Mouse (Mus musculus) bone marrow macrophage, adult 2 months (primary cell): ENCODE data around the gene Aunip. TPM values are rescaled to one million over a fixed set of nuclear protein-coding genes. Genes with fewer than 3 reads are reported as not detected.
"Not testable (repeated sequence)": the region's sequence is repeated elsewhere in the genome, so short reads cannot be mapped to it uniquely, and the experiment has no call there.

Source experiments
- H3K27ac ChIP-seq: 2 replicates; pipeline ENCODE4 v1.5.1; 2012; ENCODE audit warnings: low read depth, low read length; ENCODE audit not compliant: insufficient read depth
- H3K4me1 ChIP-seq: 2 replicates; pipeline ENCODE4 v1.6.1; 2012; ENCODE audit warnings: low read length; ENCODE audit not compliant: control insufficient read depth, insufficient read depth
- H3K4me3 ChIP-seq: 2 replicates; pipeline ENCODE4 v1.5.1; 2012; ENCODE audit warnings: mild to moderate bottlenecking, low read length, moderate library complexity; ENCODE audit not compliant: insufficient read depth
- CTCF ChIP-seq: IDR thresholded peaks from 2 replicates; pipeline ENCODE4 v1.5.1; 2012; ENCODE audit warnings: low read depth, mild to moderate bottlenecking, low read length, moderate library complexity
- POLR2A ChIP-seq: IDR thresholded peaks from 2 replicates; pipeline ENCODE4 v1.6.1; 2012; ENCODE audit warnings: mild to moderate bottlenecking, low read depth, low read length, borderline replicate concordance
- polyA plus RNA-seq: library from polyadenylated mRNA; stranded (reverse); fragments of >200 nt; gene quantifications from 2 replicates; pipeline ENCODE4 v1.2.4, GENCODE M21; 2012; ENCODE audit not compliant: missing spikeins, insufficient read depth, insufficient read length

Aunip gene
- polyA plus RNA-seq, 1 experiment: 4.0 TPM

- Histone ChIP-seq H3K4me3 (no peak overlapping the region), H3K27ac (no peak overlapping the region), H3K4me1 (no peaks in the 10 kb centered on the region)
- no peak for TF ChIP-seq CTCF
- no peak for TF ChIP-seq POLR2A
These were observed 26.6 kb upstream of the Aunip start for GRCm38 (mm10) chr4:134484231-134484630.

- TF ChIP-seq CTCF: no peak
- TF ChIP-seq POLR2A: no peak
- H3K4me3 ChIP-seq: no peak overlapping the region
- H3K4me1 ChIP-seq: no peaks in the 10 kb centered on the region
- no peak overlapping the region for H3K27ac ChIP-seq
These were observed 25.5 kb upstream of the Aunip start for GRCm38 (mm10) chr4:134485151-134485900.

GRCm38 (mm10) chr4:134488211-134488610 is 22.6 kb upstream of the Aunip start:
- no peak for TF ChIP-seq CTCF
- TF ChIP-seq POLR2A: no peak
- H3K27ac ChIP-seq: no peak overlapping the region
- H3K4me3 ChIP-seq: no peak overlapping the region
- peaks cover 4% of the 10 kb centered on the region; the same call in 1 of the 2 replicates for H3K4me1 ChIP-seq

- TF ChIP-seq POLR2A (no peak), CTCF (no peak)
- Histone ChIP-seq H3K4me3 (no peak overlapping the region), H3K27ac (no peak overlapping the region), H3K4me1 (peaks cover 14% of the 10 kb centered on the region)
These were observed 20.7 kb upstream of the Aunip start for GRCm38 (mm10) chr4:134489986-134490665.

- Histone ChIP-seq H3K4me3 (no peak overlapping the region), H3K4me1 (peaks cover 27% of the 10 kb centered on the region), H3K27ac (no peak overlapping the region)
- TF ChIP-seq CTCF (no peak), POLR2A (no peak)
These were observed 19.1 kb upstream of the Aunip start for GRCm38 (mm10) chr4:134491716-134492115.

GRCm38 (mm10) chr4:134494161-134494560 is 16.6 kb upstream of the Aunip start:
- H3K4me1 ChIP-seq: peaks cover 43% of the 10 kb centered on the region

GRCm38 (mm10) chr4:134494780-134495545 is 15.8 kb upstream of the Aunip start:
- H3K27ac ChIP-seq: no peak overlapping the region

More at GRCm38 (mm10) chr4:134494161-134494560, 16.6 kb upstream of the Aunip start:
- H3K27ac ChIP-seq, H3K4me3 ChIP-seq: not testable (repeated sequence)

GRCm38 (mm10) chr4:134495546-134495923 is 15.3 kb upstream of the Aunip start:
- H3K27ac ChIP-seq: no peak overlapping the region
- no peak overlapping the region for H3K4me3 ChIP-seq
- H3K4me1 ChIP-seq: peaks cover 44% of the 10 kb centered on the region
- TF ChIP-seq POLR2A (no peak), CTCF (no peak)

More at GRCm38 (mm10) chr4:134494780-134495545, 15.8 kb upstream of the Aunip start:
- no peak for TF ChIP-seq POLR2A
- TF ChIP-seq CTCF: no peak
- no peak overlapping the region for H3K4me3 ChIP-seq
- peaks cover 44% of the 10 kb centered on the region for H3K4me1 ChIP-seq

DNA sequence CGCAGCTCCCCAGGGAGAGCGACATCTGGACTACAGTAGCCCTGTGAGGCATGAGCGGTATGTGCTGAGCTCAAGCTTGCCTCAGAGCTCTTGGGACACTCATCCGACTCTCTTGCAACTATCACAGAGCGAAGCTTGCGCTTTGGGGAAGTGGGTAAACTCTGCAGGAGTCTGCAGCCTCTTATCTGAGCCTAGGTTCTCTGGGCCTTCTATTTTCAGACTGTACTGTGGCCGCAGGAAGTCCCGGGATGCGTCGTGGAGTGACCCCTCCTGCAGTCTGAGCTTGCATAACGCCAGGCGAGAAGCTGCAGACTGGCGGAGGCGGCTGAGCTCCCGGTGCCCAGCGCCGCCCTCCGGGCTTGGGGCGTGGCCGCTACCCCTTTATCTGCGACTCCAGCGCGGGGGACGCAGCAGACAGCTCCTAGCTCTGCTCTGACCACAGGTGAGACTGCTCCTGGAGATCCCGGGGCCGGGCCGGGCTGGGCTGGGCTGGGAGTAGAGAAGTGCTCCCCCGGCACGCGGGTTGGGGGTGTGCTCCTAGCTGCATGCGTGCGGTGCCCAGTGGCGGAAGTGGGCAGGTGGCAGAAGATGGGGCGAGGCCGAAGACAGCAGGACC is 14.1 kb upstream of the Aunip start, which contains the start of gene Paqr7:
Gene Paqr7, plus strand, starts transcription at position 103 of the 616 bp plus-strand sequence.
- H3K27ac ChIP-seq: peak within 1 kb of the TSS; percentile 75
- H3K4me1 ChIP-seq: peaks cover 42% of the 10 kb centered on the region
- H3K4me3 ChIP-seq: peak within 1 kb of the TSS; percentile 83
- TF ChIP-seq CTCF: no peak
- 0 out of 2 replicates have a peak, but pooled peaks have one; percentile 14 for TF ChIP-seq POLR2A

DNA sequence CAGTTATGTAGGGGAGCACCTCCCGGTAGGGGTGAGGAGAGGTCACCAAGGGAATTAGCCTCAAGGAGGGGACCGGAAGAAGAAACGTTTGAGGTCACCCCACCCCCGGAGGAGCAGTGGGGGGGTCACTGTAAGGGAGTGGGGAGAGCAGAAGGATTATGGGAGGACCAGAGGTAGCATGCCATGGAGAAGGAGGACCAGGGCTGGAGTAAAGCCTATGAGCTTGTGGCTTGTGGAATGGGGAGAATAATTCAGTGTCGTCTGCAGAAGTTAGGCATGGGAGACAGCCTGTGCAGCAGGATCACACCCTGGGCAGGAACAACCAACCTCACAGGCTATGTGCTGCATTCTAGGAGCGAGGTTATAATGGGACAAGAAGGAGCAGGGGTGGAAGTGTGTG is 13.6 kb upstream of the Aunip start:
- H3K4me3 ChIP-seq: peak overlapping the region; percentile 83
- TF ChIP-seq CTCF: no peak
- no peak for TF ChIP-seq POLR2A
- H3K4me1 ChIP-seq: peaks cover 40% of the 10 kb centered on the region
- H3K27ac ChIP-seq: peak overlapping the region; percentile 75
